Mouse (Mus musculus): ENCODE data around the gene Rpa1.
"Not testable (repeated sequence)": the region's sequence is repeated elsewhere in the genome, so short reads cannot be mapped to it uniquely, and the experiment has no call there.

GRCm38 (mm10) chr11:75283784-75284183 lies 64.3 kb downstream of the Rpa1 start:
- not testable (repeated sequence) for TF ChIP-seq CTCF (IDR thresholded peaks at IDR 0.05; ENCODE audit: insufficient read depth, low read length); POLR2A (IDR thresholded peaks at IDR 0.05; ENCODE audit: borderline replicate concordance, extremely low read depth, low read depth, low read length)

Data from lung, adult 2 months (tissue).